Mouse (Mus musculus): Measurements from ENCODE around the gene Wasf2. TPM values are rescaled to one million over a fixed set of nuclear protein-coding genes. Genes with fewer than 3 reads are reported as not detected.

The Wasf2 gene
- polyA plus RNA-seq, 1 experiment: 45.7 TPM

DNA sequence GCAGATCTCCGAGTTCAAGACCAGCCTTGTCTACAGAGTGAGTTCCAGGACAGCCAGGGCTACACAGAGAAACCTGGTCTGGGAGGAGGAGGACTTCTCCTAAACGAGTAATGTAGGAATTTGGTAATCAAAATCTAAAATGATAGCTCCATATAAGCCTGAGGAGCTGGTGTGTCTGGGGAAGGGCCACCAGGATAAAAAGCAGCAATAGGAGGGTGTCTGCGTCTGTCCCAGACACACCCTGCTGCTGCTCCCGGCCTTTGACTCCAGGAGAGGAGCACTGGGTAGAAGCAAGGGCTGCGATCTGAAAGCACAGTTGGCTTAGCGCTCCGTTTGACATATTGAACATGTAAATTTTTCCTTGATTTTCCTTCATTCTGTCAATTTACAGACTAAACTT is 45.0 kb downstream of the Wasf2 start:
- Histone ChIP-seq H3K4me3 (ENCODE audit: insufficient read depth, low read depth, low read length) (no peak overlapping the region), H3K27me3 (replicated peaks; ENCODE audit: control insufficient read depth, insufficient read depth, low read length) (no peaks in the 10 kb centered on the region), H3K4me1 (ENCODE audit: control insufficient read depth, insufficient read depth, low read length) (peaks cover 24% of the 10 kb centered on the region), H3K36me3 (ENCODE audit: control insufficient read depth, insufficient read depth, low read length) (no peaks in the 10 kb centered on the region), H3K27ac (ENCODE audit: insufficient read depth, low read depth, low read length) (peak overlapping the region; percentile 64)
- no peak for DNase-seq
- 50% methylated on average over 7 of the region's 7 CpGs for WGBS
- TF ChIP-seq CTCF (conservative IDR thresholded peaks at IDR 0.05; ENCODE audit: insufficient read depth, insufficient read length, low read depth, low read length): no peak
- TF ChIP-seq POLR2A (IDR thresholded peaks at IDR 0.05; ENCODE audit: low read depth, low read length): no peak

DNA sequence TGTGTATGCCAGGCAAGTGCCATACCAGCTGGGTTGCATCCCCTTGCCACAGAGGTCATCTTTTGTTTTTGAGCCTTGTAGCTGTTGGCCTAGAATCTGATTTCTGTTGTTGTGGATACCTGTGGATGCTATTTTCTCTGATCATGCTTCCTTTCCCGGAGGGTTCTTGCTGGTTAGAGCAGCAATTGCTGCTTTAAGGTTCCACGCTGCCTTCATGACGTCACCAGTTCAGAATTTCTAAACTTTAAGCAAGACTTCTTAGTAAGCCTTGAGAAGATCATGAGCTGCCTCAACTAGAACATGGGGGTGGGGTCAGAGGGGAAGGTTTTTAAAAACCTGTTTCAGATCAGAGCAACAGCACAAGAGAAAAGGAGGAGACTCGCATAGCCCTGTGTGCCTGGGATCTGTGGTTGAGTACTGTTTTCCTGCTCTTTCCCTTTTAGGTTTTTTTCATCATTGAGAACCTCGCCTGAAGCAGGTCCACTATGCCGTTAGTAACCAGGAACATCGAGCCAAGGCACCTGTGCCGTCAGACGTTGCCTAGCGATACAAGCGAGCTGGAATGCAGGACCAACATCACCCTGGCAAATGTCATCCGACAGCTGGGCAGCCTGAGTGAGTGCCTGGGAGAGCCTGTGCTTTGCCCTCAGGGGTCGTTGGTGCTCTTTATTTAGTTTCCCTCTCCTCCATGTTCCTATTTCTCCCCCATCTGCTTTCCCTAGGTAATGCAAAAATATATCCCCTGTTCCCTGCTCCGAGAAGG is 45.9 kb downstream of the Wasf2 start:
- 39% methylated on average over 14 of the region's 14 CpGs for WGBS
- Histone ChIP-seq H3K4me1 (ENCODE audit: control insufficient read depth, insufficient read depth, low read length) (peaks cover 23% of the 10 kb centered on the region), H3K4me3 (ENCODE audit: insufficient read depth, low read depth, low read length) (no peak overlapping the region), H3K27me3 (replicated peaks; ENCODE audit: control insufficient read depth, insufficient read depth, low read length) (no peaks in the 10 kb centered on the region), H3K36me3 (ENCODE audit: control insufficient read depth, insufficient read depth, low read length) (no peaks in the 10 kb centered on the region), H3K27ac (ENCODE audit: insufficient read depth, low read depth, low read length) (peak overlapping the region; percentile 13)
- TF ChIP-seq CTCF (conservative IDR thresholded peaks at IDR 0.05; ENCODE audit: insufficient read depth, insufficient read length, low read depth, low read length): no peak
- TF ChIP-seq POLR2A (IDR thresholded peaks at IDR 0.05; ENCODE audit: low read depth, low read length): no peak
- peak; percentile 59 for DNase-seq

DNA sequence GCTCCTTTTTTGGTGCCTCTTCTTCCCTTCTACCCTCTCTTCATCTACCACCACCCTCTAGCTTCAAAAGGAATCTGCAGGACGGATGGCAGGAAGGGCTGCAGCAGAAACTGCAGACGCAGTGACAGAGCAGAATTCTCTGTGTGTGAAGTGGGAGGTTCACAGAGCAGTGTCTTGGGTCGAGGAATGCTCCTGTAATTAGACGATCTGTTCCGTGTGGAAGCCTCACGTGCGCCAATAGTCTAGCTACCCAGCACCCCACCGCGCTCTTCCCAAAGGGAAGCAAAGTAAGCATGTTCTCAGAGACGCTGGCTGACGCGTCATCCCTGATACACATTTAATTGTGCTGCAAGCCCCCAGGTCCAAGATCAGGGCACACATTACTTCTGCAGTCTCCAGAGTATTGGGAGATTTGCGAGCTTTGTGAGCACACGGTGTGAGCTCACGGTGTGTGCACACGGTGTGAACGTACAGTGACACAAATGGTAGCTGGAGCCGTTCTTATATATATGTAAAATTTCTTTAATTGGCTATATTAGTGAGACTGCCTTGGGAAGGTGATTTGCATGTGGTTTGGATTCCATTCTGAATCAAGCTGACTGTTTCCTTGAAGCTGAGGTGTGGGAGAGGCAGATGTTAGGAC is 46.6 kb downstream of the Wasf2 start:
- Histone ChIP-seq H3K27me3 (replicated peaks; ENCODE audit: control insufficient read depth, insufficient read depth, low read length) (no peaks in the 10 kb centered on the region), H3K4me3 (ENCODE audit: insufficient read depth, low read depth, low read length) (no peak overlapping the region), H3K4me1 (ENCODE audit: control insufficient read depth, insufficient read depth, low read length) (peaks cover 22% of the 10 kb centered on the region), H3K36me3 (ENCODE audit: control insufficient read depth, insufficient read depth, low read length) (no peaks in the 10 kb centered on the region), H3K27ac (ENCODE audit: insufficient read depth, low read depth, low read length) (no peak overlapping the region)
- 67% methylated on average over 18 of the region's 18 CpGs for WGBS
- no peak for TF ChIP-seq CTCF (conservative IDR thresholded peaks at IDR 0.05; ENCODE audit: insufficient read depth, insufficient read length, low read depth, low read length)
- TF ChIP-seq POLR2A (IDR thresholded peaks at IDR 0.05; ENCODE audit: low read depth, low read length): no peak
- no peak for DNase-seq

DNA sequence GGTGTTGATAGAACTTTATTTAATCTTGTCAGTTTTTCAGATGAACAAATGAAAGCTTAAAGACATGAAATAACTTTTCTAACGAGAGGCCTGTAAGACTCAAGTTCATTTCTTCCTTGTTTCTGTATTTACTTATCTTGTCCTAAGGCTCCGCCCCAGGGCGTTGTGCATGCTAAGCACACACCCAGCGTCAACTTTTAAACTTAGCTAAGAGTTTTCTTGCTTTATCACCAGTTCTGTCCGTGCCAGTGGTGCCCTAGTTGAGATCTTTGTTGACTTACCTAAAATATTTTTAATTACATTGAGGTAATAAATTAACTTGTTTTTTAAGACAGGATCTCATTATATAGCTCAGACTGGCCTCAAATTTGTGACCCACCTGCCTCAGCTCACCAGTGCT is 48.0 kb downstream of the Wasf2 start:
- no peak overlapping the region for H3K4me3 ChIP-seq (ENCODE audit: insufficient read depth, low read depth, low read length)
- no peak for DNase-seq
- H3K27ac ChIP-seq (ENCODE audit: insufficient read depth, low read depth, low read length): no peak overlapping the region
- H3K27me3 ChIP-seq (replicated peaks; ENCODE audit: control insufficient read depth, insufficient read depth, low read length): no peaks in the 10 kb centered on the region
- TF ChIP-seq CTCF (conservative IDR thresholded peaks at IDR 0.05; ENCODE audit: insufficient read depth, insufficient read length, low read depth, low read length) (no peak), POLR2A (IDR thresholded peaks at IDR 0.05; ENCODE audit: low read depth, low read length) (no peak)
- H3K4me1 ChIP-seq (ENCODE audit: control insufficient read depth, insufficient read depth, low read length): peaks cover 18% of the 10 kb centered on the region
- 73% methylated on average over 5 of the region's 5 CpGs for WGBS
- H3K36me3 ChIP-seq (ENCODE audit: control insufficient read depth, insufficient read depth, low read length): no peaks in the 10 kb centered on the region

DNA sequence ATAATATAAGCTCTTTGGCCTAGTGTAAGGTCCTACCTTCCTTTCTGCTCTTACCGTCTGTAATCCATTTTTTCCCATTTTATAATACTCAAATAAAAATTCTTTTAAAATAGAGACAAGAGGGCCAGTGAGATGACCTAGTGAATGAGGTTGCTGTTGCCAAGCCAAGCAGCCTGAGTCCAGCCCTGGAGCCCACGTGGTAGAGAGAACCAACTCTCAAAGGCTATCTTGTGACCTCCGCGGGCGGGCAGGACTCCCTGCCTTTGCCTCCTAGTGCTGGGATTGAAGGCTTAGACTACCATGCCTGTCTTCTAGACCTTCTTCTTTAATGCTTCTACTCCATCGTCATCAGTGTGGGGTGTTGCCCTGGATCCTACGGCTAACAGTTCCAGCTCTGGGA is 49.0 kb downstream of the Wasf2 start:
- 85% methylated on average over 7 of the region's 7 CpGs for WGBS
- DNase-seq: no peak
- TF ChIP-seq POLR2A (IDR thresholded peaks at IDR 0.05; ENCODE audit: low read depth, low read length): no peak
- TF ChIP-seq CTCF (conservative IDR thresholded peaks at IDR 0.05; ENCODE audit: insufficient read depth, insufficient read length, low read depth, low read length): no peak
- H3K36me3 ChIP-seq (ENCODE audit: control insufficient read depth, insufficient read depth, low read length): no peaks in the 10 kb centered on the region
- no peak overlapping the region for H3K27ac ChIP-seq (ENCODE audit: insufficient read depth, low read depth, low read length)
- H3K4me1 ChIP-seq (ENCODE audit: control insufficient read depth, insufficient read depth, low read length): peaks cover 18% of the 10 kb centered on the region
- H3K27me3 ChIP-seq (replicated peaks; ENCODE audit: control insufficient read depth, insufficient read depth, low read length): no peaks in the 10 kb centered on the region
- no peak overlapping the region for H3K4me3 ChIP-seq (ENCODE audit: insufficient read depth, low read depth, low read length)

DNA sequence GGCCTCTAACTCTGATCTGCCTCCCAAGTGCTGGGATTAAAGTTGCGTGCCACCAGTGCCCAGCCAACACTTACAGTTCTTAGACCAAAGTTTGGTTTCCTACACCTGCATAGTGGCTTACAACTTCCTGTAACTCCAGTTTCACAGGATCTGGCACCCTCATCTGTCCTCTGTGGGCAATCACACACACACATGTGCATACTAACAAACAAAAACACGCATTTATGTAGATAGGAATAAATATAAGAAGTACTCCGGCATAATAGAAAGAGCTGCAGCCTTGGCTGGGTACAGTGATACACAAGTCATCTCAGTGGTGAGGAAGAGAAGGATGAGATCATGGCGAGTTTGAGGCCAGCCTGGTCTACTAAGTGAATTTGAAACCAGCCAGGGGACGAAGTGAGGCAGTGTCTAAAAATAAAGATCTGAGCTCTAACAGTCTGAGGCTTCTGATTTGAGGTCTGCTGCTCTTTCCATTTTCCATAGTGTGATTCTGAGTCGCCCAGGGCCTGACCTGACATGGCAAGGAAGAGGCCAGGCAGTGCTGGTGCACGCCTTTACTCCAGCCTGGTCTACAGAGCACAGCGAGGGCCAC is 52.2 kb downstream of the Wasf2 start:
- TF ChIP-seq CTCF (conservative IDR thresholded peaks at IDR 0.05; ENCODE audit: insufficient read depth, insufficient read length, low read depth, low read length) (no peak), POLR2A (IDR thresholded peaks at IDR 0.05; ENCODE audit: low read depth, low read length) (no peak)
- H3K27ac ChIP-seq (ENCODE audit: insufficient read depth, low read depth, low read length): no peak overlapping the region
- no peak for DNase-seq
- no peaks in the 10 kb centered on the region; the same call in 1 of the 2 replicates for H3K36me3 ChIP-seq (ENCODE audit: control insufficient read depth, insufficient read depth, low read length)
- no peak overlapping the region for H3K4me3 ChIP-seq (ENCODE audit: insufficient read depth, low read depth, low read length)
- 89% methylated on average over 8 of the region's 8 CpGs for WGBS
- H3K27me3 ChIP-seq (replicated peaks; ENCODE audit: control insufficient read depth, insufficient read depth, low read length): no peaks in the 10 kb centered on the region
- H3K4me1 ChIP-seq (ENCODE audit: control insufficient read depth, insufficient read depth, low read length): peaks cover 13% of the 10 kb centered on the region; the same call in 1 of the 2 replicates
